Mouse (Mus musculus) liver, embryonic 13.5 days (tissue): ENCODE results near the gene Doc2g. TPM values are rescaled to one million over a fixed set of nuclear protein-coding genes. Genes with fewer than 3 reads are reported as not detected.
"Not testable (repeated sequence)": the region's sequence is repeated elsewhere in the genome, so short reads cannot be mapped to it uniquely, and the experiment has no call there.

ENCODE experiments used
- ATAC-seq: fragments of 200-750 bp; cut with Nextera tagmentation; 2 replicates; pipeline ENCODE4 v1.8.0; 2017; ENCODE audit warnings: low read depth, mild to moderate bottlenecking, moderate number of reproducible peaks, moderate library complexity
- DNase-seq: peaks from one replicate; pipeline ENCODE4 v3.0.0; 2022
- H3K27ac ChIP-seq: fragments of 300-500 bp; sonication (generic); 2 replicates; pipeline ENCODE4 v1.5.1; 2015; ENCODE audit warnings: moderate library complexity, mild to moderate bottlenecking, inconsistent platforms
- H3K27me3 ChIP-seq: fragments of 300-500 bp; sonication (generic); 2 replicates; pipeline ENCODE4 v1.6.1; 2015; ENCODE audit warnings: mild to moderate bottlenecking, inconsistent platforms
- H3K36me3 ChIP-seq: fragments of 300-500 bp; sonication (generic); 2 replicates; pipeline ENCODE4 v1.6.1; 2015; ENCODE audit warnings: mild to moderate bottlenecking, inconsistent platforms
- H3K4me1 ChIP-seq: fragments of 300-500 bp; sonication (generic); replicated peaks from 2 replicates; pipeline ENCODE4 v1.6.1; 2015; ENCODE audit warnings: inconsistent platforms
- H3K4me2 ChIP-seq: fragments of 300-500 bp; sonication (generic); 2 replicates; pipeline ENCODE4 v1.6.1; 2015; ENCODE audit warnings: inconsistent platforms, mild to moderate bottlenecking, moderate library complexity
- H3K4me3 ChIP-seq: fragments of 300-500 bp; sonication (generic); replicated peaks from 2 replicates; pipeline ENCODE4 v1.5.1; 2015; ENCODE audit warnings: mild to moderate bottlenecking, inconsistent platforms
- H3K9ac ChIP-seq: fragments of 300-500 bp; sonication (generic); 2 replicates; pipeline ENCODE4 v1.6.1; 2015; ENCODE audit warnings: mild to moderate bottlenecking, inconsistent platforms
- H3K9me3 ChIP-seq: fragments of 300-500 bp; sonication (generic); replicated peaks from 2 replicates; pipeline ENCODE4 v1.6.1; 2016; ENCODE audit warnings: inconsistent platforms
- WGBS: fragments of 180-500 bp; shearing (Covaris S2); methylation state at CpG from one replicate; pipeline ENCODE4 v1.1.7; 2015; ENCODE audit not compliant: insufficient replicate concordance; 5-methylcytosine and 5-hydroxymethylcytosine counted together
- polyA plus RNA-seq: library from polyadenylated mRNA; unstranded; fragments of >200 nt; fragmentation: Nextera tagmentation; extraction: Ambion mirVana; gene quantifications from 2 replicates; pipeline ENCODE4 v1.2.1, GENCODE M21; 2015

Gene Doc2g
- polyA plus RNA-seq, 1 experiment from 2014 or later: 0.80 TPM

DNA sequence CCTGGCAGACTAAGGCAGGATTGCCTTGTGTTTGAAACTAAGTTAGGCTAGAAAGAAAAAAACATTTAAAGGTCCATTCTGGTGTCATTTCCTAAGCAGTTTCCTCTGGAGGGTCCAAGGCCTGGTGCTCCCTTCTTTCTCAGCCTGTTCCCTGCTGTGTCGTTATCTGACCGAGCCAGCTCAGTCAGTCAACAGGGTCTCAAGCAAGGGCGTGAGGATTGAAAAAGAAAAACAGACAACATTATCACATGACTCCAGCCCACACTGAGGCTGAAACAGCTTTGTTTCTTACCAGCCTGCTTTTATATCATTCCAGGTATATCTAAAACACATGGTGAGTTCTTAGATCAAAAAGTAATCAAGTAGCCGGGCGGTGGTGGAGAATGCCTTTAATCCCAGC, 12.5 kb downstream of the Doc2g start:
- 18% methylated on average over 5 of the region's 5 CpGs for WGBS
- DNase-seq (peak; percentile 51), ATAC-seq (peak; percentile 26)
- H3K27me3 ChIP-seq: no peaks in the 10 kb centered on the region
- H3K27ac ChIP-seq: peak overlapping the region; percentile 80
- no peak overlapping the region for H3K4me3 ChIP-seq
- peak overlapping the region; percentile 6; the same call in 1 of the 2 replicates for H3K4me2 ChIP-seq
- H3K4me1 ChIP-seq: peaks cover 65% of the 10 kb centered on the region
- peaks cover 3% of the 10 kb centered on the region for H3K36me3 ChIP-seq
- peak overlapping the region; percentile 53 for H3K9ac ChIP-seq
- no peaks in the 10 kb centered on the region for H3K9me3 ChIP-seq

DNA sequence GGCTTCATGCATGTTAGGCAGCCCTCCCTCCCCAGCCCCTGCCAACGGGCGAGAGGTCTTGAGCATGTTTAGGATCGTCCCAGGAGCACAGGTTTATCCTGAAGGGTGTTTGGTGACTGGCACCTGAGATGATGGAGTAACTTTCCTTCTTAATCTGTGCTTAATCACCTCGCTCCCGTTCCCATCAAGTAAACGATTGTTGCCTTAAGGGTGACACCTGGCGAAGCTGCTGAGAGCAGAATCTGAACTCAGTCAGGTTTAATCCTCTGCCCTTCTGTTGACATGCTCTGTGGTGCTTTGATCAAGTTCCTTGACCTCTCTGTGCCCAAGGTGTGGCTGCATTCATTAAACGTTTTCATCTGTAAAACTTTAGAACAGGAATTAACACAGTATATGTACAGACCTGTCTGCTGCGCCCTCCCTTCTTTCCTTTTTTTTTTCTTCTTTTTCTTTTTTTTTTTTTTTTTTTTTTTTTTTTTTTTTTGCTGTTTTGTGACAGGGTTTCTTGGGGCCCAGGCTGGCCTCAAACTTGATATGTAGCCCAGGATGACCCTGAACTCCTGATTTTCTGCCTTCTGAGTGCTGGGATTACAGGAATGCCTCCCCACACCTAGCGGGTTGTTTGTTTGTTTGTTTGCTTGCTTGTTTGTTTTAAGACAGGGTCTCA, 14.9 kb downstream of the Doc2g start:
- Histone ChIP-seq H3K4me1 (peaks cover 50% of the 10 kb centered on the region), H3K4me2 (no peak overlapping the region), H3K9ac (no peak overlapping the region), H3K4me3 (no peak overlapping the region), H3K36me3 (no peaks in the 10 kb centered on the region), H3K9me3 (no peaks in the 10 kb centered on the region), H3K27ac (no peak overlapping the region), H3K27me3 (no peaks in the 10 kb centered on the region)
- DNase-seq (no peak), ATAC-seq (no peak)
- WGBS: 63% methylated on average over 10 of the region's 10 CpGs

DNA sequence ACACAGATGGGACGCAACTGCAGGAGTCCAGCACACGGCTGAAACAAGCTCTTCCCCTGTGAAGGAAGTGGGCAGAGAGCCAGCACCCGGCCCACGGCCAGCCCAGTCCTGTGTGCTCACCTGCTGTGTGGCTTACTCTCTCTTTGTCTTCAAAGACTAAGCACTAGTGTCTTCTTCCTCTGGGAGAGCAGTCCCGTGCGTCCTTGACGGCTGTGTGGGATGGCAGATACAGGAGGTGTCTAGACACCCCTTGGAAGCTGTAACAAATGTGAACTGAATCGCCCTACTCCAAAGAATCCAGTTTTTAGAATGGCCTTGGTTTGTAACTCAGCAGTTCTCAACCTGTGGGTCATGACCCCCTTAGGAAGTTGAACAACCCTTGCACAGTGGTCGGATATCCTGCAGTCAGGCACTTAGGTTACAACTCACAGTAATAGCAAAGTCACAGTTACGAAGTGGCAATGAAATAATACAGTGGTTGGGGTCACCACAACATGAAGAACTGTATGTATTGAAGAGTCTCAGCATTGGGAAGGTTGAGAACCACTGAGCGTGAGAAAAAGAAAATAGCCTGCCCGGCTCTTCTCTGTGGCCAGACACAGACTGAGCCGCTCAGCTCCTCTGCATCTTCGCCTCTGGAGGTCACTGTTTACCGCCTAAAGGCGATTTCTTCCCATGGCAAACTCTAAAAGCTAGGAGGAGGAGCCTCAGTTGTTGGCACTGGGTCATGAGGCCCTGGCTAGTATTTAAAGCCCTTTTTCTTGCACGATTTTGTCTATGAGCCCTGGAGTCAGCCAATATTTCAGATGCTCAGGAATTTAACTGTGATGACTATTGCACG, 15.8 kb downstream of the Doc2g start:
- no peaks in the 10 kb centered on the region for H3K27me3 ChIP-seq
- no peak overlapping the region for H3K4me3 ChIP-seq
- H3K4me1 ChIP-seq: peaks cover 41% of the 10 kb centered on the region
- DNase-seq (peak; percentile 61), ATAC-seq (peak; percentile 71)
- no peak overlapping the region; the same call in 1 of the 2 replicates for H3K4me2 ChIP-seq
- peak overlapping the region; percentile 7; the same call in 1 of the 2 replicates for H3K9ac ChIP-seq
- H3K9me3 ChIP-seq: no peaks in the 10 kb centered on the region
- peak overlapping the region; percentile 37 for H3K27ac ChIP-seq
- 34% methylated on average over 18 of the region's 18 CpGs for WGBS
- no peaks in the 10 kb centered on the region for H3K36me3 ChIP-seq

DNA sequence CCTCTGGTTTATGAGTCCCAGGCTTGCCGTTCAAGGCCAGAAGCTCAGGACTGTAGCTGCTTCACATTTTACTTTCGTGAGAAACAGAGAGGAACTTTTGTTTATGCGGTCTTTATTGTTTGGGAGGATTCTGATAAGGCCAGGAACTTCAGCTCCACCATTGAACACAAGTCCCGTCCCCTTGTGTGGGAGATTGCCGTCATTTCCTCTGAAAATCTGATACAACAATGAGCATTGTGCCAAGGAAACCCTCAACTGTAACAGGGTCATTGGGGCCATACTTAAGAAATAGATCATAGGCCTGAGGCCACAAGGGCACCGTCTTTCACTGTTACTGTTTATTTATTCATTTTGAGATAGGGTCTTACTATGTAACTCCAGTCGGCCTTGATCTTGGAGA, 20.1 kb downstream of the Doc2g start:
- no peaks in the 10 kb centered on the region for H3K36me3 ChIP-seq
- H3K4me3 ChIP-seq: no peak overlapping the region
- no peak for DNase-seq
- H3K27ac ChIP-seq: no peak overlapping the region
- peaks cover 16% of the 10 kb centered on the region for H3K4me1 ChIP-seq
- no peak overlapping the region for H3K9ac ChIP-seq
- 52% methylated on average over 7 of the region's 7 CpGs for WGBS
- H3K4me2 ChIP-seq: no peak overlapping the region
- H3K9me3 ChIP-seq: peaks cover 14% of the 10 kb centered on the region
- no peak for ATAC-seq
- H3K27me3 ChIP-seq: no peaks in the 10 kb centered on the region

DNA sequence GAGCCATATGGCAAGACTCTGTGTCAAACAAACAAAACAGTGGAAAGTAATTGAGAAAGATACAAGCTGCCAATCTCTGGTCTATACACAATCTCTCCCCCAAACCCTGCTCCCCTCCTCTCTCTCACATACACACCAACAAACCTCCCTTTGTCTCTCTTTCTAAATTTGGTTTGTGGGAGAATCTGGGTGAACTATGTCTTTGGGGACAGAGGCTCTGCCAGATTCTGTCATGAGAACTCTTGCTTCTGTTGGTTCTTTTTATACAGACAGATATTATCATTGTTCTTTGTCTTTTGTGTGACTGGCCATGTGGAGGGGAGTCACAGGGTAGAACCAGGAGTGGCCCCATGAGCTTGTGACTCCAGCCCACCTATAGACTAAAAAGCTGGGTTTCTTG, 24.5 kb downstream of the Doc2g start:
- ATAC-seq (no peak), DNase-seq (no peak)
- Histone ChIP-seq H3K27ac (no peak overlapping the region), H3K9me3 (peaks cover 14% of the 10 kb centered on the region), H3K4me2 (no peak overlapping the region), H3K4me3 (no peak overlapping the region), H3K9ac (no peak overlapping the region), H3K27me3 (no peaks in the 10 kb centered on the region), H3K36me3 (no peaks in the 10 kb centered on the region), H3K4me1 (peaks cover 7% of the 10 kb centered on the region; the same call in 1 of the 2 replicates)

GRCm38 (mm10) chr19:4032668-4033067, 29.6 kb downstream of the Doc2g start:
- no peak for DNase-seq
- H3K27ac ChIP-seq: peak overlapping the region; percentile 51; the same call in 1 of the 2 replicates
- peaks cover 2% of the 10 kb centered on the region; the same call in 1 of the 2 replicates for H3K9me3 ChIP-seq
- no peaks in the 10 kb centered on the region for H3K27me3 ChIP-seq
- ATAC-seq: no peak
- H3K4me3 ChIP-seq: no peak overlapping the region
- H3K4me2 ChIP-seq: no peak overlapping the region
- H3K4me1 ChIP-seq: peaks cover 37% of the 10 kb centered on the region
- H3K36me3 ChIP-seq: peaks cover 9% of the 10 kb centered on the region; the same call in 1 of the 2 replicates
- WGBS: 51% methylated on average over 7 of the region's 7 CpGs
- no peak overlapping the region for H3K9ac ChIP-seq

DNA sequence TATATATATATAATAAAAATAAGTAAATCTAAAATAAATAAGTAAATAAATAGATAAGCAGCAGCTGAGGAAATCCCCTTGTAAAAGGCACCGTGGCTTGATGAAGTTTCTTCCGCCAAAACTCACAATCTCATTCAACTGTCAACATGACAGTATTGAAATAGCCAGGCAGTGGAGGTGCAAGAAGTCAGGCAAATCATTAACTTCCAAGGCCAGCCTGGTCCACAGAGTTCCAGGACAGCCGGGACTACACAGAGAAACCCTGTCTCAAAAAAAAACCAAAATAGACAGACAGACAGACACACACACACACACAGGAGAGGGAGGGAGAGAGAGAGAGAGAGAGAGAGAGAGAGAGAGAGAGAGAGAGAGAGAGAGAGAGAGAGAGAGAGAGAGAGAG, 30.2 kb downstream of the Doc2g start:
- ATAC-seq: no peak
- no peak overlapping the region for H3K9ac ChIP-seq
- peak overlapping the region; percentile 15; the same call in 1 of the 2 replicates for H3K27ac ChIP-seq
- peaks cover 9% of the 10 kb centered on the region; the same call in 1 of the 2 replicates for H3K36me3 ChIP-seq
- no peaks in the 10 kb centered on the region; the same call in 1 of the 2 replicates for H3K9me3 ChIP-seq
- no peak overlapping the region for H3K4me2 ChIP-seq
- no peak overlapping the region for H3K4me3 ChIP-seq
- H3K27me3 ChIP-seq: no peaks in the 10 kb centered on the region
- no peak for DNase-seq
- peaks cover 44% of the 10 kb centered on the region for H3K4me1 ChIP-seq
- 61% methylated on average over 3 of the region's 3 CpGs for WGBS

GRCm38 (mm10) chr19:4033742-4034141, 30.6 kb downstream of the Doc2g start:
- no peak overlapping the region for H3K4me2 ChIP-seq
- no peak for DNase-seq

GRCm38 (mm10) chr19:4036327-4037045, 33.4 kb downstream of the Doc2g start:
- 61% methylated on average over 12 of the region's 12 CpGs for WGBS
- peak overlapping the region; percentile 2 for H3K9ac ChIP-seq
- DNase-seq (no peak), ATAC-seq (peak; percentile 47)
- no peaks in the 10 kb centered on the region for H3K27me3 ChIP-seq
- H3K4me2 ChIP-seq: peak overlapping the region; percentile 59
- peaks cover 41% of the 10 kb centered on the region for H3K4me1 ChIP-seq
- H3K4me3 ChIP-seq: peak overlapping the region; percentile 37
- no peaks in the 10 kb centered on the region; the same call in 1 of the 2 replicates for H3K9me3 ChIP-seq
- H3K36me3 ChIP-seq: peaks cover 9% of the 10 kb centered on the region; the same call in 1 of the 2 replicates
- peak overlapping the region; percentile 50 for H3K27ac ChIP-seq

More at GRCm38 (mm10) chr19:4033742-4034141, 30.6 kb downstream of the Doc2g start:
- 66% methylated on average over 5 of the region's 5 CpGs for WGBS
- Histone ChIP-seq H3K4me1 (peaks cover 47% of the 10 kb centered on the region), H3K27me3 (no peaks in the 10 kb centered on the region), H3K36me3 (peaks cover 9% of the 10 kb centered on the region; the same call in 1 of the 2 replicates), H3K4me3 (no peak overlapping the region), H3K27ac (peak overlapping the region; percentile 15), H3K9me3 (no peaks in the 10 kb centered on the region; the same call in 1 of the 2 replicates), H3K9ac (no peak overlapping the region)
- no peak for ATAC-seq

GRCm38 (mm10) chr19:4037154-4037787, 34.2 kb downstream of the Doc2g start:
- H3K27me3 ChIP-seq, DNase-seq, H3K36me3 ChIP-seq, H3K9me3 ChIP-seq: not testable (repeated sequence)
- Histone ChIP-seq H3K9ac (peak overlapping the region; percentile 84), H3K4me1 (peaks cover 46% of the 10 kb centered on the region), H3K27ac (peak overlapping the region; percentile 81), H3K4me2 (peak overlapping the region; percentile 84), H3K4me3 (peak overlapping the region; percentile 70)
- ATAC-seq: peak; percentile 9
- WGBS: 27% methylated on average over 8 of the region's 8 CpGs
